Mouse (Mus musculus) midbrain, embryonic 11.5 days (tissue): ENCODE results near the gene Acap1. TPM values are rescaled to one million over a fixed set of nuclear protein-coding genes. Genes with fewer than 3 reads are reported as not detected.

ENCODE experiments used
- ATAC-seq: fragments of 200-750 bp; cut with Nextera tagmentation; 2 replicates; pipeline ENCODE4 v1.8.0; 2017; ENCODE audit warnings: moderate TSS enrichment, moderate library complexity; ENCODE audit not compliant: low FRiP score
- DNase-seq: peaks from one replicate; pipeline ENCODE4 v3.0.0; 2015; ENCODE audit warnings: low spot score; ENCODE audit errors: missing footprints
- H3K27ac ChIP-seq: fragments of 300-500 bp; sonication (generic); 2 replicates; pipeline ENCODE4 v1.5.1; 2014; ENCODE audit warnings: low read depth, low read length
- H3K27me3 ChIP-seq: fragments of 300-500 bp; sonication (generic); 2 replicates; pipeline ENCODE4 v1.6.1; 2014; ENCODE audit warnings: mild to moderate bottlenecking, low read length, moderate library complexity, mixed read lengths; ENCODE audit not compliant: control insufficient read depth, insufficient read depth
- H3K36me3 ChIP-seq: fragments of 300-500 bp; sonication (generic); 2 replicates; pipeline ENCODE4 v1.6.1; 2014; ENCODE audit warnings: mild to moderate bottlenecking, low read length, moderate library complexity, mixed read lengths; ENCODE audit not compliant: control insufficient read depth, insufficient read depth
- H3K4me1 ChIP-seq: fragments of 300-500 bp; sonication (generic); 2 replicates; pipeline ENCODE4 v1.6.1; 2014; ENCODE audit warnings: low read length; ENCODE audit not compliant: control insufficient read depth, insufficient read depth
- H3K4me2 ChIP-seq: fragments of 300-500 bp; sonication (generic); 2 replicates; pipeline ENCODE4 v1.6.1; 2014; ENCODE audit warnings: mild to moderate bottlenecking, moderate library complexity
- H3K4me3 ChIP-seq: fragments of 300-500 bp; sonication (generic); 2 replicates; pipeline ENCODE4 v1.5.1; 2014; ENCODE audit warnings: low read depth, low read length
- H3K9ac ChIP-seq: fragments of 300-500 bp; sonication (generic); 2 replicates; pipeline ENCODE4 v1.6.1; 2014; ENCODE audit warnings: low read length
- H3K9me3 ChIP-seq: fragments of 300-500 bp; sonication (generic); 2 replicates; pipeline ENCODE4 v1.6.1; 2016; ENCODE audit warnings: low read length; ENCODE audit not compliant: control insufficient read depth
- WGBS: fragments of 180-500 bp; shearing (Covaris S2); extraction: QIAGEN DNeasy Blood & Tissue Kit; methylation state at CpG from one replicate; pipeline ENCODE4 v1.1.7; 2014; 5-methylcytosine and 5-hydroxymethylcytosine counted together
- polyA plus RNA-seq: library from polyadenylated mRNA; unstranded; fragments of >200 nt; fragmentation: Nextera tagmentation; extraction: Ambion mirVana; gene quantifications from 2 replicates; pipeline ENCODE4 v1.2.1, GENCODE M21; 2014

Acap1 gene
- polyA plus RNA-seq, 1 experiment from 2014 or later = 0.36 TPM

DNA sequence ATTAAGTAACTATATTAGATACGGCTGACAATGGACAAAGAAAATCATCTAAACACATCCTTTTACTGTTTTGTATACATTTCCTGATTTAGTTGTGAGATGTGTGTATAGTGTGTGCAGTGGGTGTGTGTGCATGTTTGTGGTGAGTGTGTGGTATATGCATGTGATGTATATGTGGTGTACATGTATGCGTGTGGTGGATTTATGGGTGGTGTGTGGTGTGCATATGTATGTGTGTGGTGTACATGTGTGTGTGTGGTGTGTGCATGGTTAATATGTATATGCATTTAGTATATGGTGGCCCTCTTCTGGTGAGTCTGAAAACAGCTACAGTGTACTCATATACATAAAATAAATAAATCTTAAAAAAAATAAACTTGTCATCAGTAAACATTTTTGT lies 32.2 kb upstream of the Acap1 start:
- H3K4me2 ChIP-seq = no peak overlapping the region
- ATAC-seq = no peak
- WGBS = 98% methylated on average over 2 of the region's 2 CpGs

GRCm38 (mm10) chr11:69922796-69923195 lies 27.5 kb upstream of the Acap1 start:
- WGBS = 68% methylated on average over 3 of the region's 3 CpGs
- Histone ChIP-seq H3K27ac (no peak overlapping the region), H3K4me3 (no peak overlapping the region), H3K36me3 (peaks cover 6% of the 10 kb centered on the region), H3K4me1 (peaks cover 14% of the 10 kb centered on the region), H3K4me2 (peak overlapping the region; percentile 51; the same call in 1 of the 2 replicates), H3K9ac (0 out of 2 replicates have a peak overlapping the region, but pooled peaks have one; percentile 4), H3K27me3 (no peaks in the 10 kb centered on the region), H3K9me3 (no peaks in the 10 kb centered on the region)
- DNase-seq (no peak), ATAC-seq (no peak)

More for the DNA sequence above, 32.2 kb upstream of the Acap1 start:
- Histone ChIP-seq H3K4me3 (no peak overlapping the region), H3K27ac (no peak overlapping the region), H3K4me1 (no peaks in the 10 kb centered on the region), H3K9ac (no peak overlapping the region), H3K27me3 (no peaks in the 10 kb centered on the region), H3K9me3 (no peaks in the 10 kb centered on the region), H3K36me3 (no peaks in the 10 kb centered on the region)
- DNase-seq = no peak

GRCm38 (mm10) chr11:69922012-69922756 lies 26.8 kb upstream of the Acap1 start:
- Histone ChIP-seq H3K9me3 (no peaks in the 10 kb centered on the region), H3K27me3 (no peaks in the 10 kb centered on the region), H3K4me3 (peak overlapping the region; percentile 95), H3K36me3 (peaks cover 11% of the 10 kb centered on the region), H3K9ac (peak overlapping the region; percentile 74), H3K27ac (peak overlapping the region; percentile 92), H3K4me2 (peak overlapping the region; percentile 51), H3K4me1 (peaks cover 14% of the 10 kb centered on the region)
- ATAC-seq (no peak), DNase-seq (no peak)
- WGBS = 5% methylated on average over 12 of the region's 12 CpGs

GRCm38 (mm10) chr11:69921114-69922011 lies 26.0 kb upstream of the Acap1 start, which contains the start of gene Eif5a:
Gene Eif5a (minus strand): TSS chr11:69921958.
- H3K36me3 ChIP-seq = peaks cover 14% of the 10 kb centered on the region
- H3K27ac ChIP-seq = peak within 1 kb of the TSS; percentile 92
- no peaks in the 10 kb centered on the region for H3K9me3 ChIP-seq
- ATAC-seq = peak; percentile 96
- peak within 1 kb of the TSS; percentile 94 for H3K9ac ChIP-seq
- no peaks in the 10 kb centered on the region for H3K27me3 ChIP-seq
- under 1% methylated on average over 78 of the region's 78 CpGs for WGBS
- DNase-seq = peak; percentile 100
- H3K4me2 ChIP-seq = peak within 1 kb of the TSS; percentile 87
- peaks cover 14% of the 10 kb centered on the region for H3K4me1 ChIP-seq
- H3K4me3 ChIP-seq = peak within 1 kb of the TSS; percentile 95

DNA sequence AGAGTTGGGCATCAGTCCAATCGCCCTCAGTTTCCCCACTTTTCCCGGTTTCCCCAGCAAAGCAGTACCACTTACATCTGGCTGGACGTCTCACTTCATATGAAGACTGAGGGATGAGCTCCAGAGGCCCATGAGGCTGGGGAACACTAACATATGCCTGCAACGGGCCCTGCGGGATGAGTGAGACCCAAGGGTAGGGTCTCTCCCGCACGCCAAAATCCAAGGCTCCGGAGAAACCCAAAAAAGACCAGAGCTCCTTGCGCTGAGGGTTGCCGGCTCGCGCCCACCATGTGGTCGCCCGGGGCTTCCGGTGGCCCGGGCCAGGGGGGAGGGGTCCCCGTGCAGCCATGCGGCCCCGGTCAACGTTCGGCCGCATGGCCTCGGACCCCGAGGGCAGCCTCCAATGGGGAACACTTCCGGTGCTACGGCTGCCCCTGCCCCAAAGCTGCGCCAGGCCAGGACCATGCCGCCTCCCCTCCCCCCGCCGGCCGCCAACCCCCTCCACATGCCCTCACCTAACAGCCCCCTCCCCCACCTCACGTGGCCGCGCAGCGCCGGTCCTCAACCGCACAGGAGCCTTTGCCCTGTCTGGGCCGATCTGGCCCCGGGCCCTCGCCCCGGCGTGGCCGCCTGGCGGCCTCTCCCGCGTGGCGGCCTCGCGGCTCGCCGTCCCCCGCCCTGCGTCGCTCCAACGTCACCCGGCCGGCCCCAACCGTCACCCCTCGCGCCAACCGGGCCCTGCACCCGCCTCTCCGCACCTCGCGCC lies 25.1 kb upstream of the Acap1 start:
- Histone ChIP-seq H3K27me3 (no peaks in the 10 kb centered on the region), H3K4me3 (peak overlapping the region; percentile 95), H3K4me2 (peak overlapping the region; percentile 87), H3K4me1 (peaks cover 19% of the 10 kb centered on the region), H3K9ac (peak overlapping the region; percentile 94), H3K27ac (peak overlapping the region; percentile 88), H3K36me3 (peaks cover 19% of the 10 kb centered on the region), H3K9me3 (no peaks in the 10 kb centered on the region)
- DNase-seq (peak; percentile 94), ATAC-seq (peak; percentile 45)
- under 1% methylated on average over 51 of the region's 65 CpGs for WGBS

DNA sequence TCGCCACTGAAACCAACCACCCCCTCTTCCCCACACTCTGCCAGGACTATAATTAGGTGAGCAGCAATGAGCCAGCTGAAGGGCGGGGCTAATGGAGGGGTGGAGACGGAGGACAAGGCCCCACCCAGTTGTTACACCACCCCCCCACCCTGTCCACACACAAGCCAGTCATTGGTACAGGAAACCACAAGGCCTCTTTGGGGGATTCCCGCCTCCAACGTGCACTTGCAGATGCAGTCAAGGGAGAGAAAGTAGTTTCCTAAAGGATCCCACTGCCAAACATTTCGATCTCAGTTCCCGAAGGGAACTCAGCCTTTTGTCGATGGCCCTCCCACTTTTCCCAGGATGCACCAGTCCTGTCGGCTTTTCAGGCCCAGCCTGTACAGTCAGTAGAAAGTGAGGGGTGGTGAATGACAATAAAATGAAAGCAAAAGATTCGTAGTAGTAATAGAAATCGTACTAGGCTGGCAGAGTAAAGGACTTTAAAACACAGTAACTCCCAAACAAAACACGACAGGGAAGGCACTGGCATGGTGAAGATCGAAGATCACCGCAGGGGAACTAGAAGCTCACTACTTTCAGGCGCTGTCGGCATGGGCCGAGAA lies 24.4 kb upstream of the Acap1 start:
- Histone ChIP-seq H3K4me3 (peak overlapping the region; percentile 95), H3K27me3 (no peaks in the 10 kb centered on the region), H3K9me3 (no peaks in the 10 kb centered on the region), H3K4me2 (peak overlapping the region; percentile 87), H3K36me3 (peaks cover 21% of the 10 kb centered on the region), H3K9ac (peak overlapping the region; percentile 94), H3K27ac (peak overlapping the region; percentile 88), H3K4me1 (peaks cover 25% of the 10 kb centered on the region)
- WGBS = 3% methylated on average over 17 of the region's 17 CpGs
- DNase-seq (peak; percentile 95), ATAC-seq (no peak)

- H3K9me3 ChIP-seq = no peaks in the 10 kb centered on the region
- peaks cover 21% of the 10 kb centered on the region for H3K36me3 ChIP-seq
- H3K27ac ChIP-seq = no peak overlapping the region
- peak overlapping the region; percentile 95; the same call in 1 of the 2 replicates for H3K4me3 ChIP-seq
- no peak for ATAC-seq
- no peak for DNase-seq
- no peaks in the 10 kb centered on the region for H3K27me3 ChIP-seq
- H3K4me2 ChIP-seq = peak overlapping the region; percentile 87
- 84% methylated on average over 9 of the region's 9 CpGs for WGBS
- H3K4me1 ChIP-seq = peaks cover 29% of the 10 kb centered on the region
- no peak overlapping the region for H3K9ac ChIP-seq
Observed at GRCm38 (mm10) chr11:69919053-69919452, 23.7 kb upstream of the Acap1 start.

GRCm38 (mm10) chr11:69918118-69918517 lies 22.8 kb upstream of the Acap1 start:
- DNase-seq = no peak
- no peaks in the 10 kb centered on the region for H3K9me3 ChIP-seq
- 89% methylated on average over 5 of the region's 5 CpGs for WGBS
- ATAC-seq = no peak
- peaks cover 21% of the 10 kb centered on the region for H3K36me3 ChIP-seq
- H3K9ac ChIP-seq = no peak overlapping the region
- H3K4me1 ChIP-seq = peaks cover 34% of the 10 kb centered on the region
- H3K4me2 ChIP-seq = no peak overlapping the region
- no peak overlapping the region for H3K27ac ChIP-seq
- no peaks in the 10 kb centered on the region for H3K27me3 ChIP-seq
- no peak overlapping the region; the same call in 1 of the 2 replicates for H3K4me3 ChIP-seq
